Mouse (Mus musculus): Measurements from ENCODE around the gene Pspn.
A peak's percentile ranks its signal among the peaks of the same experiment; 100 is the strongest.

Pspn gene

GRCm38 (mm10) chr17:56999968-57000609 lies at the start of gene Pspn:
TSS of gene Pspn (minus strand) at chr17:57000018.
- DNase-seq: no peak

DNA sequence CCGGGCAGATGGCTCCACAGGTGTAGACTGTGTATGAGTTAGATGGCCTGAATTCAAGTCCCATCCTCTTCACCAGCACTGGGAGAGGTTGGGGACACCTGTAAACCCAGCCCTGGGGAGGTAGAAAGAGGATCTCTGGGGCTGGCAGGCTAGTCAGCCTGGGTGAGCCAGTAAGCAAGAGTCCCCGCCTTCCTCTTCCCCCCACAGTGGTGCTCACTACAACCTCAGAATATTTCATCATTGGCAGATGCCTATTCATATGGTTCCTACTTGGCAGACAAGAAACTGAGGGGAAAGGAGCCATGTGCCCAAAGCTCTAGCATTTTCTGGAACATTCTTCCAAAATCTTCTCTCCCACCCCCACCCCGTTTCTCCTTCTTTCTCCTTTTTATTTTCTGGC lies 49.0 kb upstream of the Pspn start:
- DNase-seq: no peak

DNA sequence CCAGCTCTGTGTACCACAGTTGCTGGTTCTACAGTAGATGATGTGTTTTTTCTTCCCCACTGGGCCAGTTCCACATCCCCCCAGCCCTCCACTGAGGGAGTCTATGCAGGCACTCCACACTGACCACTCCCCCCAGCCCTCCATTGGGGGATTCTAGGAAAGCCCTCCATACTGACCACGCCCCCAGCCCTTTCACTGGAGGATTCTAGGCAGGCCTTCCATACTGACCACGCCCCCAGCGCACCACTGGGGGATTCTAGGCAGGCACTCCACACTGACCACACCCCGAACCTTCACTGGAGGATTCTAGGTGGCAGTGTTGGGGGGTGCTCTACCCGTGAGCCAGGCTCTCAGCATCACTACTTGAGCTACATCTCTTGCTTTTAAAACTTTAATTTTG lies 47.6 kb upstream of the Pspn start:
- peak in 1 of 2 experiments; percentile 37 for DNase-seq

GRCm38 (mm10) chr17:57041554-57041953 lies 41.7 kb upstream of the Pspn start, which contains the start of gene Slc25a41:
TSS of gene Slc25a41 (minus strand) at chr17:57041654.
- no peak for DNase-seq

DNA sequence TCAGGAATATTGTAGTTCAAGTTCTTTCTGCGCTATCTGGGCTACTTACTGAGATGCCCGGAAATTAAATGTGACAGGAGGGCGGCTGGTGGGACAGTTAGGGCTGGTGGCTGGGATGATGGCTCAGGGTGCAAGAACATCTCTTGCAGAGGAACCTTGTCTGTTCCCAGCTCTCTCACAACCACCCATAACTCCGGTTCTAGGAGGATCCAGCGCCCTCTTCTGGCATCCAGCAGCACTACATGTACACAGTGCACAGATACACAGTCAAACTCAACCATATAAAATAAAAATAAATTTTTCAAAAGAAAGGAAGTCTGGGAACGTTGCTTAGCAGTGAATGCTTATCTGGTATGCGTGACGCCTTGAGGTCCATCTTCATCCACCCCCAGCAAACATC lies 39.2 kb upstream of the Pspn start:
- DNase-seq: no peak

DNA sequence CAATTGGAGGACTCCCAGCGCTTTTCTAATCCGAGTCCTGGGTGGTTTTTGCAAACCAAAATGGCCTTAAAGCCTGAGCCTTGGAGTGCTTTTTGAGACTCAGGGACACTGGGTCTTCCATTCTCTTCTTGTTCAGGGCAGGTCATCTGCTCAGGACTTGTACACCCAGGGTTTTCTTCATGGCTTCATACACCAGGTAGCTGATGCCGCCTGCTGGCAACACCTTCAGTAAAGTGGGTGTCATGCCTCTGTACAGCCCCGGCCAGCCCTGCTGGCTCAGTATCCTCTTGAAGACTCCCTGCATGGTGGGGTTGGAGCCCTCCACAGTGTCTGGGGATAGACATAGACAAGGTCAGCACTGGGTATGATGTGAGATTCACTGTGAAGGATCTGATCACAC lies 33.0 kb upstream of the Pspn start:
- DNase-seq: no peak

GRCm38 (mm10) chr17:57031661-57032420 lies 32.0 kb upstream of the Pspn start:
- DNase-seq: peak; percentile 100

- peak; percentile 19 to 20 for DNase-seq
Measured at GRCm38 (mm10) chr17:57030931-57031660, 31.3 kb upstream of the Pspn start, which contains the start of gene Khsrp. TSS of gene Khsrp (minus strand) at chr17:57031522.

- no peak for DNase-seq
Measured at GRCm38 (mm10) chr17:57029691-57030090, 29.9 kb upstream of the Pspn start.

- DNase-seq: no peak
Measured at GRCm38 (mm10) chr17:57027471-57027870, 27.7 kb upstream of the Pspn start.

GRCm38 (mm10) chr17:57020960-57021359 lies 21.1 kb upstream of the Pspn start:
- no peak for DNase-seq

DNA sequence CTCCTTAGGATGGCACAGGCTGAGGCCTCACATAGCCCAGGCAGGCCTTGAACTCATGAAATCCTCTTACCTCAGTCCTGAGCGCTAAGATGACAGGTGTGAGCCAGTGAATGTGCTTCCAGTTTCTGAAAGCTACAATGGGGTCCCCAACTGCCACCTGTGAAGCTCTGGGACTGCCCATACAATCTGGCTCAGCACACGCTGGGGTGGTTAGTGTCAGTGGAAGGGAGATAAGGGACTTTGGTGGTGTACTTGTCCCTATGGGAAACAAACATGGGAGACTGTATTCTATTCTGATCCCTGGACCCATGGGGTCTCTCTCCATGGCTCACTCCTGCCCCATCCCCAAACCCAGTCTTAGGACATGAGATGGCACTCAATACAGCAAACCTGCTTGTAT lies 19.9 kb upstream of the Pspn start:
- DNase-seq: no peak

- DNase-seq: no peak
Measured at GRCm38 (mm10) chr17:57012245-57012795, 12.5 kb upstream of the Pspn start.

DNA sequence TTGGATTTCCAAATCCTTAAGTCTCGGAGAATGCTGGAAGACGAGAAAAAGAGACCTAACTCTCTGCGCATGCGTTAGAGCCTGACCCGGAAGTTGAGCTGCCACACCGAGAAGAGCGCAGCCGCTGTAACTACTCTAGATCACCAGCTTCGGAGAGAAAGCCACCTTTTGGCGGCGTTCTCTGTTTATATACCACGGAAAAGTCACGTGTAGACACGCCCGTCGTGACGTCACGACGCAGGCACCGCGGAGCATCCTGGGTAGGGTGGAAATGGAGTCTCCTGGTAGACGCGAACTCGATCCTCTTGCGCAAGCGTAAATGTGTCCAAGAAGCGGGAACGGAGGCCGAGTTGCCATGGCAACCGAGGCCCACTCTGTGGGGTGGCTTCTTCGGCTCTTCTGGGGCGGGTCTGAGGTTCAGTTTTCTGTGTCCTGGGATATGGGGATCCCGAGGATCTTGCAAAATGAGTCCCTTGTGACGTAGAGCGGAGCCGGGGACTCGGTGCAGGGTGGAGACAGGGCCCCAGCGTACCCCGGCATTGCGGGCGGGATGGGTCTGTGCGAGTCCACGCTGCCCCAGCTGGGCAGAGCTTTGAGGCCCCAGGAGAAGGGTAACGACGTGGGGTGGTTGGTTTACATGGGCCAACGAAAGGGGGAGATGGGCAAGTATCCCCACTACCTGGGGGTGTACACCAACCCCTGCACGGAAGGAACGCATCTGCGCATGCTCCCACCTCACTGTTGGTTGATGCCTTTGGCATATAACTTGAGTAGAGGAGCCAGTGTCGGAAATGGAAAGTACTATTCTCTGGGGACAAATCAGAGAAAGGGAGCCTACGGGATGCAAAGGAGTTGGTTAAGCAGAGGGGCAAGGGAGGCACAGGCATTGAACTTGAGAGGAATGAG lies 11.7 kb upstream of the Pspn start, which contains the start of the genes Gtf2f1 and Gm17949:
Gene Gtf2f1, minus strand, starts transcription at position 53 of the 906 bp plus-strand sequence.
Gene Gm17949, plus strand, starts transcription at position 234 of the 906 bp plus-strand sequence.
- peak; percentile 90 to 94 for DNase-seq

GRCm38 (mm10) chr17:57010911-57011235 lies 11.1 kb upstream of the Pspn start:
- no peak for DNase-seq

DNA sequence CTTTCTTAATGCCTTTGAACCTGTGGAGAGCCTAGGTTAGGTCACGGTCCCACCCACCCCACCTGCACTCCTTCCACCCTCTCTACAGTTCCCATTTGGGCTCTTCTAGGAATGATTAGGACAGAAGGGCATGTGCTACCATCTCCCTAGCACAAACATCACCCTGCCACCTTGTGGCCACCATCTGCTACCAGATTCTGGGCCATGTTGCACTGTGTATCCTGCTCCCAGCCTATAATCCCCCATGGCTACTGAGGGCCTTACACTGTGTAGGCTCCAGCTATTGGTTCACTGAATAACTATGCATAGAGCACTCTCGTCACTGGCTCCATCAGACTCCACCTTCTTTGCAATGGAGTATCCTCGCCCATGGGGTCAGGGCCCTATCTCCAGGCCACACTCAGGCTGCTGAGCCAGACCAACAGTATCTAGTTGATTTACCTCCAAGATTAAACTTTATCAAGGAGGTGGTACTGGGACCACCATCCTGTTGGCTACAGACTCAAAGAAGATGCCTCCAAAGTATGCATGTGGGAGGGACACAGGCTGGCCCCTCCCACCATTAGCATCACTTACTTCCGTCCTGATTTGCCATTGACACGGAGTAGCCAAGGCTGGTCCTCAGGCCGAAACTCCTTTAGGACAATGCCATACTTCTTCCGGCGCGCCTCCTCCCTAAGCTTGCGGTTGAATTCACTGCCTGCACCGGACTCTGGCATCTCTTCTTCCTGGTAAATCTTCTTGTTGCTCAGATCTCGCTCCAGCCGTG lies 7.5 kb upstream of the Pspn start:
- no peak for DNase-seq

- DNase-seq: no peak
Measured at GRCm38 (mm10) chr17:57003994-57004393, 4.2 kb upstream of the Pspn start.

- DNase-seq: no peak
Measured at GRCm38 (mm10) chr17:57001228-57001627, 1.4 kb upstream of the Pspn start.

DNA sequence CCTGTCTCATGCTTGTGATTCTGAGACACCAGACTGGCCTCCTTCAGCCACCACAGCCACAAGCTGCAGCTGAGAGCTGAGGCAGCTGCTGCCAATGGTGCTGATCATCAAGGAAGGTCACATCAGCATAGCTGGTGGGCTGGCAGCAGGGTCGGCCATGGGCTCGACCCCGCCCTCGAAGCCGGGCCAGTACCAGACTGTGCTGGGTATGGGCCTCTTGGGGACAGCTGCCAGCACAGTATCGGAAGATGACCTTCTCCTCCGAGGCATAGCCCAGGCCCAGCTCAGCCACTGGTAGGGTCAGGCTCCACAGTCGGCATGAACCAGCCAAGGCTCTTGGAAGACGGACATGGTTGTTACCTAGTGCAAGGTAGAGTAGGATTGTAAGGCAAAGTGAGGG lies 404 bp downstream of the Pspn start:
- DNase-seq: no peak

GRCm38 (mm10) chr17:56997029-56997667 lies 2.7 kb downstream of the Pspn start, which contains the start of gene Alkbh7:
TSS of gene Alkbh7 (plus strand) at chr17:56997339.
- peak; percentile 99 for DNase-seq

DNA sequence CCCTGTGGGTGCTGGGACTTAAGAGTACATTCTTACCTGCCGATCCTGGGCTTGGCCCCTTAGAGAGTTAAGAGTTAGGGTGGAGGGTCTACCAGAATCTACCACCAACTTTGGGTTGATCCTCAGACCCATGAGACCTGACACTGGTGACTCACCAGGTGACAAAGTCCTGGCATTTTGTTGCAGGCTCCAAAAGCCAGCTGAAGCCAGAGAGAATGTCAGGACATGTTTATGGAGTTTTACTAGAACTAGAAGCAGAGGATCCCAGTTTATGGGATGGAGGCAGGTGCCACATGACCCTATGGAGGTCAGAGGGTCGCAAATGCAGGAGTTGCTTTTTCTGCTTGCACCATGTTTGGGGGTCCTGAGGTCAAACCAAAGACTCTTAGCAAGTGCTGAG lies 3.3 kb downstream of the Pspn start:
- no peak for DNase-seq

Data from lung, adult 18-20 months (tissue).